Mouse (Mus musculus): ENCODE measurements around the gene Tuft1. TPM values are rescaled to one million over a fixed set of nuclear protein-coding genes. Genes with fewer than 3 reads are reported as not detected.
A peak's percentile ranks its signal among the peaks of the same experiment; 100 is the strongest.
"Not testable (repeated sequence)": the region's sequence is repeated elsewhere in the genome, so short reads cannot be mapped to it uniquely, and the experiment has no call there.

The Tuft1 gene
- polyA plus RNA-seq, 2 experiments from 2014 or later = 2.1 to 6.8 TPM

DNA sequence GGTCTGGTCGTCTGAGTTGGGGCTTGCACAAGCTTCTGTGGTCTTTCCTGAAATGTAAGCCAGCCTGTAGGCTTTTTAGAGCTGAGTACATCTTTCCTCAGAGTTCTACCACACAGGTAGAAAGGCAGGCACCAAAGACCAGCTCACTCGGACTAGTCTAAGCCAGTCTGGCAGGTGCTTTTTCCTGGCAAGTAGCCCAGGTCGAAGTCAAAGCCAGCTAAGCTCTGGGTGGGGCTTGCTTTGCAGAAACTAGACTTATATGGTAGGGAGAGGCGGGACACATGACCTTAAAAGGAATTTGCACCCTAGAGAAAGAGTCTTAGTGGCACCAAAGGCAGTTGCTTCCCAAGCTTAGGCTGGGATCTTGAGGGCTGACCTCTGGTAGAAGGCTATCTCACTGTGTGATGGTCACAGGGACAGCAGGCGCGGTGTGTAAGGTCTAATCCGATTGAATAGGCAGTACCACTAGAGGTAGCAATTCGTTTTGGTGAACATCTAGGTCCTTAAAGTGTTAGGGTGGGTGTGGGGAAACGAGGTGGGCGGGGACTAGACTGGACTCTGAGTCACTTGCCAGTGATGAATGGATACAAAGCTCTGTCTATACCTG, 573 bp upstream of the Tuft1 start:
- ATAC-seq = peak; percentile 36

DNA sequence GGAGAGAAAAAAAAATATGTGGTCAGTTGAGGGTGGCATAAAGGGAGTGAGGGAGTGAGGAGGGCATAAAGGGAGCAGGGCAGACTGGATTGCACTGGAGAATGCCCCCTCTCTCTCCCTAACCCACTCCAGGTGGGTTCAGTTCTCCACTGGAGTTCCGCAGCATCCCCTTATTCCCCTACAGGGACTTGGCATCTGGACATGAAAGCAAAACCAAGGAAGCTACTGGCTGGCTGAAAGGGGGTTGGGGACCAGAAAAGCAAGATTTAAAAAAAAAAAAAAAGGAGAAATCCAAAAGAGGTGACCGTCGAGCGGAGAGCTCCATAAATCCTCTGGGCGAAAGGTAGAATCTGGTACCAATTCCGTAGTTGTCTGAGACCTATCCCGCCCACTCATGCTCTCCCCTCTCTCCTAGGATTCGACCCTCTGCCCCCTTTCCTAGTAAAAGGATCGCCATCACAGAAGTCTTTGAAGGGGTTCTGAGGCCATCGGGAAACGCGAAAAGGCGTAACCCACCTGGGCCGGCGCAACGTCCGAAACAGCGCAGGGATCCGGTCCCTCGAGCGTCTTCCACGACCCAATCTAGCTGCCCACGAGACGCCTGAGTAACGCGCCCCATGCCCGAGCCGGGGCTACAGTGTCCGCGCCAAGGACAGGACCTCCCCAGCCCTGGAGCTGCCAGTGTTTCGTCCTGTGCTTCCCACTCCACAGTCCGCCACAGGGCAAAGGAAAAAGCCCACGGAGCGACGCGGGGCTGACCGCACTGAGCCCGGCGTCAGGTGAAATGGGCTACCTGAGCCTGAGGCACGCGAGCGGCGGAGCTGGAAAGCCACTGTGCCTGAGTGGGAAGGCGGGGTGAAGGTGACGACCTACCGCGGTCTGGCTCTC, 576 bp downstream of the Tuft1 start:
- peak; percentile 8 for ATAC-seq

DNA sequence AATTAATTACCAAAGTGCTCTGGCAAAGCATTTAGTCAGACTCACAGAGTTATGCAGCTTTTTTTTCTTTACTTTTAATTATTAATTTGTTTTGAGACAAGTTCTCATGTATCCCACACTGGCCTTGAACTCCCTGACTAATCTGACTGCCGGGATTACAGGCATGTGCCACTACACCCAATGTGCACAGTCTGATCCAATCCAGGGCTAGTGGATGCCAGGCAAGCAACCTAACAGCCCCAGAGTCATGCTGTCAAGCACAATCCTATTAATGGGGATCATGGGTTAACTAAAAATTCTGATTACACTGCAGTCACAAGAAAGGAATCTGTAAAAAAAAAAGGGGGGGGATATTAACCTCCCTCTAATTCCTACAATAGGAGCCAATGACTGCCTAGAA, 4.7 kb downstream of the Tuft1 start:
- not testable (repeated sequence) for ATAC-seq

DNA sequence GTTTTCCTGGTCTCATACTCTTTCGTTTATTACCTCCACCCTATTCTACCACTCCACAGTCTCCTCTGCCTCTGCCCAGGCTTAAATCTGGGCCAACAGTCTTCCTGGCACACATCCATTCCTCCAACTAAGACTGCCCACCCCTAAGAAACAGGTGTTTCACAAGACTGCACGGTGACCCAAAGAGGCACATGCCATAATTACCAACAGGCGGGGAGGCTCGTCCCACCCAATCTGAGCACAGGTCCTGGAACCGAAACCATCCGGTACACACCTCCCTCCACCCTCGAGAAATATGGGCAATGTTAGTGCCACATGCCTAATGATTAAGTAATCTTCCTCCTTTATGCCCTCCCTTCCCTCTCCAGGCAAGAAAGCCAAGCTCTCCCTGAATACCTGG, 8.3 kb downstream of the Tuft1 start:
- no peak for ATAC-seq

DNA sequence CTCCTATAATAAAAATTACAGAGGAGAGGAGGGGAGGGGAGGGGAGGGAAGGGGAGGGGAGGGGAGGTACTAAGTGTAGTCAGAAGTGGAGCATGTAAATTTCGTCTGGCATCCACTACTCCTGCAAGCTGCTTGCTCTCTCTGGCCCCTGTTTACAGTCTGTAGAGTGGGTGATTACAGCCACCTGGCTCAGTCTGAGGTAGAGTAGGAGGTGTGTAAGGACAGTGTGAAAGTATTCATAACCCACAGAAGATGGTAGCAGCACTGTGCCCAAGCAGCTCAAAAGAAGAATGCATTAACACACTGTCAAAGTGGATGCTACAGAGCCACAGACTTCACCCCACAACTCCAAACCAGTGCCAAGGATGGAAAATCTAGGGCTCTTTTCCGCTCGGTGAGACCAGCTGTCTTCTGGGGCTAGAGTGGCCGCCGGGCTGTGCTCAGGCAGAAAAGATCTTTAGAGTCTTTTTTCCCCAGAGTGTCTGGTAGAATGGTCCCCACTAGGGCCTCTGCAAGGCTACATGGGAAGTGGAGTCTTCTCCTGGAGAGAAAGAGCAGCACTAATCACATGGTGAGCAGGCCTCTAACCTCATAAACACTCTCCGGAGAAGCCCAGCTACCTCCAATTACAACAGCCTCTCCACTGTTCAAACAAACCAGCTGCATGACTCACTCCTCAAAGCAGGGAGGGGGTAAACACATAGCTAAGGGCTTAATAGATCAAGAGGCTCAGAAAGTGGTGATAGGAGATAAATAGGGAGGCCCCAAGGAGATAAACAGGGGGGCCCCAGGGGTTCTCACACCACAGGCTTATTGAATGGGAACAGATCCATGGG, 9.7 kb downstream of the Tuft1 start:
- no peak for ATAC-seq

DNA sequence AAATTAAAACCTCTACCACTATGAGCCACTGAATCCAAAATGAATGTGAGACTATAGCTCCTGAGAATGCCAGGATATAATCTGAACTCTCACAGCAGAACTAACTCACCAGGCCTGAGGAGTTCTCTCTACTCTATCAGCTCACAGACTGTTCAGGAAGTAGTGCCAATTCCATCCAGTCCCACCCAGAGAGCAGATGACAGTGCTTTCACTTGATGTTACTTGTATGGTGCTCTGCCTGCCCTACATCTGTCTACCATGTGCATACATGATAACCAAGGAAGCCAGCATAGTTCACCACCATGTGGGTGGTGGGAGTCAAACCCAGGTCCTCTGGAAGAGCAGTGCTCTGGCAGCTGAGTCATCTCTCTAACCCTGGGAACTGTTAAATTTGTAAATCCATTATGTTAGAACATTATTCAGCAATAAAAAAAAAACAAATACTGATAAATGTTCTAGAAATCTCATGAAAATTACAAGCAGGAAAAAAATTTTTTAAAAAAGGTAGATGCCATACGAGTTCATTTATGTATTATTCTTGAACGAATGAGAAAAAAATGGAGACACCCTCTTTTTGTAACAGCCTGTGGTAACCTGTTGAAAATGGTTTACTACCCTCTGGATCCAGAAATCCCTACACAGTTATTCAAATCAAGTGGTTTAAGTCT, 16.0 kb downstream of the Tuft1 start, which contains the start of gene Gm10972:
Gene Gm10972, plus strand, starts transcription at position 618 of the 668 bp plus-strand sequence.
- not testable (repeated sequence) for ATAC-seq

DNA sequence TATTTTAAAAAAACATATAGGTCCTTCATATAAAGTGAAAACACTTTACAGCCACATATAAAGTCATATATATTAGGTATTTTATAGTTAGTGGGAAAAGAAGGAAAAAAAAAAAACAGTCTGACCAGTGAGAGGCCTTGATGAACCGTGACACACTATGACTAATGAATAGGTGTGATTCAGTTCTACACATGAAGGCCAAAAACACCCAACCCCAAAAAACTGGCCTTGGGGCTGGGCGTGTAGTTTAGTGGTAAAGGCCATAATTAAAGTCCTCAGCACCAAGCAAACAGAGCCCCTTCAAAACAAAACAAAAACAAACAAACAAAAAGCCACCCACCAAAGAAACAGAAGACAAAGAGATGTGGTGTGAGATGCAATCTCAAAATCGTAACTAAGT, 28.8 kb downstream of the Tuft1 start:
- no peak for ATAC-seq

DNA sequence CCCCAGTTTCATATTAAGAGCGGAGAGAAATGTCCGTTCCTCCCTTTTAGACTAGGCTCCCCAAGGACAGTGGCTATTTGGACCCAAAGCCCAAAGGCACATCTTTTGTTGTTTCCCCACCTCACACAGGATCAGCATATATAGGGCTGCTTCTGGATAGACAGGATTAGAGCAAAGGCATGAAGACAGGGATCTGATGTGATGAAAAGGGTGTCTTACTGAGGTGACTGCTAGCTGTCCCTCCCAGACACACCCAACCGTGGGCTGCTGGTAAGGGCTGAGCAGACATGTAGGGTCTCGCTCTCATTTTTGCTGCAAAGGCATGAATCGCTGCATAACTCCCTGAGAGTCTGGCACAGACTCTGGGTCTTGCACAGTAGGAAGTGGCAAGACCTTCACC, 30.0 kb downstream of the Tuft1 start:
- no peak for ATAC-seq

DNA sequence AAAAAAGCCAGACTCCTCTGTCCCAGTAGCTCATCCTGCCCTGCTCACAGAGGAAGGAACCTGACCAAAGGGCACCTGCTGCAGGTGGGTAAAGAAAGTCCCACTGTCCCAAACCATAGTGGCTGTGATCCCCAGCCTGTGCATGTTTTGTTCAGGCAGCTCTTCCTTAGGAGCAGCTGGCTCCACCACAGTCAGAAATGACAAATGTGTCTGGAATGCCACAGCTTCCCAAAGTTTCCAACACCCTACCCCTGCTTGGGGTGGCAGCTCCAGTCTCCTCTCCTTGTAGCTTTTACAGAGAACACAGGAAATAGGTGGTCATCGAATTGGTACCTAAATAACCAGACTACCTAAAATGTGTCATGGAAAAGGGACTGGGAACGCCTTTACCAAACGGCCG, 34.4 kb downstream of the Tuft1 start:
- ATAC-seq = no peak

DNA sequence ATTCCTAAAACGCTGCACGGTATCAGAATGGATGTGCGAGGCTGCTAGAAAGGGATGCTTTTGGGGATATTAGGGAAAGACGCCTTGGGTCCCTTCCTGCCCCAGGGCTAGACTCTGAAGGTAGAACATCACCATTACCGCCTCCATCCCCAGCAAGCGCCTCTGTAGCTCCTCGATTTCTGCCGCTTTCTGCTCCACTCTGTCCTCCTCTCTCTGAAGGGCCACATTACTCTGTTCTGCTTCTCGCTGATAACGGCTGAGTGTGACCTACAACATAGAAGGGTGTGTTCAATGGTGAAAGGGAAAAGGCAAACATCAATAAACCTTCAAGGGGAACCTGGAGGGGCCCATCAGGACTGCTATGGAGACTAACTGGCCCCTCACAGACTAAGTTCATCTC, 36.1 kb downstream of the Tuft1 start:
- ATAC-seq = no peak

DNA sequence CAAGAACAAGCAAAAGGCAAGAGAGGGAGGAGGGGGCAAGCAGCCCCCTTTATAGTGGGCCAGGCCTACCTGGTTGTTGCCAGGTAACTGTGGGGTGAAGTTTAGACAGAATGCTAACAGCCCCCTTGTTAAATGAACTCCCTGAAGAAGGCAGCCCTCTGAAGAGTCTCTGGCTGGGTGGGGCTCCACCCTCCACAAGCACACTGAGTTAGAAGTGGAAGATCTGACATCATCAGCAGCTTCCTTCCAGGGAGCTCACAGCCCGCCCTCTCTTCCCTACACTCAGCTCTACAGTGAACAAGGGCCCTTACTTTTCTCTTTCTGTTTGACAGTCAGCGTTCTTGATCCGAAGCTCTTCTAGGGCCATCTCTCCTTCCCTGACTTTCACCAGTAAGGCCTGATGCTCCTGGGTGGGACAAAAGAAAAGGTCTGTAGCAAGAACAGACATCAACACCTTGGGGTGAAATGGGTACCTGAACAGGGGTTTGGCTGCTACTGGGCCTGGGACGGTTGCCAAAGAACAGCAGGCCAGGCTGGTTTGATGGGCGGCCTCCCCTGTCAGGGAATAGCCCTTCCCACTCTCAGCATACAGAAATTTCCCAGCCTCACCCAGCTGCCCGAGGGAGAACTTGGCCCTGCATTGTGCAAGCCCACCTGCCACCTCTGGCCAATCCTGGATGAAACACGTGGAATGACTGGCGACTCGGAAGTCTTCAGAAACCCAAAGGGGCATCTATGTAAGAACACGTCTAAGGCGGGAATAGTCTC, 36.7 kb downstream of the Tuft1 start:
- no peak for ATAC-seq

DNA sequence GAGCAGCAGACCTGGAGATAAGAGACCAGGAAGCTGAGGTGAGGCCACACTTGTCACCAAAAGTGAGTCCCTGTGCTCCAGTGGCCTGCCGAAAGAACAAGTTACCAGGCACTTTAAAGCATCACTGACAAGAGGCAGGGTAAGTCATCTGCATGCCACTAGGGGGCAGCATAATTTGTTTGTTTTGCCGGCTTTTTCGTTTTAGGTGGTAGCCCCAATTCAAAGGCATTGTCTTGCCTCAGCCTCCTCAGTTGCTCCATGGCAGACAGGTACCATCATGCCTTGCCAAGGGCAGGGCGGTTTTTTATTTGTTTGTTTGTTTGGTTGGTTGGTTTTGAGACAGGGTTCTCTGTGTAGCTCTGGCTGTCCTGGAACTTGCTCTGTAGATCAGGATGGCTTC, 42.0 kb downstream of the Tuft1 start:
- ATAC-seq = peak; percentile 63

DNA sequence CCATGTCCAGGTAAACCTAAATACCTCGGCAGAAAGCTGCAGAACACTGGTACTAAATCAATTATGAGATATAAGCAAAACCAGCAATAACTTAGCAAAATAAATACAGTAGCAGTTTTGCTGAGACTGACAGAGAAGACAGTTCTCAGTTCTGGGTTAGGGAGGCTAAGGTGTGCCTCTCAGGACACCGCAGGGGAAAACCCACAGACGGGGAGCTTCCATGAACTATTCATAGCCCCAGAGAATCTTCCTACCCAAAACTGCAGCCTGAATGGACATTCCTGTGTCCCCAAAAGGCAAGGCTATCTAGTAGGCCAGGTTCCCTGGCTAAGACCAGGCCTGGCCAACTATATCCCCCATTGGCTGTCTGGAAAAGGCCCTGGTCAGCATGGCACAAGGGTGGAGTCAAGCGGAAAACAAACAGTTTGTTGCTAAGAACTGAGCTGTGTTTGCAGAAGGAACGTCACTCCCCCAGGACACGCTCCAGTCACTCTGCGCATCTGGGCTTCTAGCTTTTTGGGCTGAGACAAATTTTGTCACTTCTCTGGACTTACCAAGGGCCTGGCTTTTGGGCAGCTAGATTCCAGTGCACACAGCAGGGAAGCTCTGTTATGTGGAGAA, 45.3 kb downstream of the Tuft1 start:
- no peak for ATAC-seq

DNA sequence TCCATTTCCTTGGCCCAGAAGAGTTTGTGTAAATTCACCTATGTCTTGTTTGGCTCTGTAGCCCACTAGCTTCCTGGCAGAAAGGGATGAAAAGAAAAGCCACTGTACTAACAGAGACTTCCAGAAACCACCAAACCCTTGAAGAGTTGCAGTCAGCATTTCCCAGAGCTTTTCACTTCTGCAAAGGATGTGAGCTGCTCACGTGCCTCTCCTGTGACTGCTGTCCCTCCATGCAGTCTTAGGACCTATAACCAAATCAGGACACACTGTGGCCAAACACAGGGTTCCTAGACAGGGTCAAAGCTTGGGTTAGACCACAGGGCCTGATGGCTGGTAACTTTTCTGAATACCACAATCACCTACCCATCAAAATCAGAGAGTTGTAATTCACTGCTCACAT, 46.4 kb downstream of the Tuft1 start:
- no peak for ATAC-seq

DNA sequence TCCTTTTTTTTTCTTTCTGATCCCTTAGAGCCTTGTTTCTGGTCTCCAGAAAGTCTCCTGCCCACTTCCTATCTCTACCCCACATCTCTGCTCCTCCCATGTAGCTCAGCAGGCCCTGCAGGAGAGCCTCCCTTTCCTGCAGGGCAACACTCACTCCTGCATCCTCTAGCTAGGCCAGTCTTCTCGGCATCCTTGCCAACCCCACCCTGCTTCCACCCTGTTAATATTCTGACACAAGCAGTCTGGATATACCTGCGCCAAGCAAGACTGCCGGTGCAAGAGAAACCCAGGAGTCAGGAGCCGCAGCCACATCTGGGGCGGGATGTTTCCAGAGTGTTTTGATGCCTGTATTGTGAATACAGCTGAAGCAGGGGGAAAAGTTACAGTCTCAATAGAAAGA, 46.8 kb downstream of the Tuft1 start:
- no peak for ATAC-seq

DNA sequence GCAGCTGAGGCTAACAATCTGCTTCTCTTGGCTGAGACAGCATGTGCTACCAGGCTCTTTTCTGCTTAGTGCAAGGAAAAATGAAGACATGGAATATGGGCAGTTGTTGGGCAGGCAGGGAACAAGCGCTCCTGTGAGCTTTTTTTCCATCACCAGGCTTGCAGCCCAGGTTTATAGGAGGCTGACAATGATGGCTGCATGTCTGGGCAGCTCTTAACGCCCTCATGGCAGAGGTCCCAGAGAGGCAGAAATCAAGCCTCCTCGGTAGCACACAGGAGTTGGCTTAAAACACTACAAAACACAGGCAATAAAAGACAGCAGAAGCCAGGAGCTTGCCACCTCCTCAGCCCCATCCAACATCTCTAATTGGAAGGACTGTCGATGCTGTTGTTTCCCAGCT, 47.3 kb downstream of the Tuft1 start:
- no peak for ATAC-seq

DNA sequence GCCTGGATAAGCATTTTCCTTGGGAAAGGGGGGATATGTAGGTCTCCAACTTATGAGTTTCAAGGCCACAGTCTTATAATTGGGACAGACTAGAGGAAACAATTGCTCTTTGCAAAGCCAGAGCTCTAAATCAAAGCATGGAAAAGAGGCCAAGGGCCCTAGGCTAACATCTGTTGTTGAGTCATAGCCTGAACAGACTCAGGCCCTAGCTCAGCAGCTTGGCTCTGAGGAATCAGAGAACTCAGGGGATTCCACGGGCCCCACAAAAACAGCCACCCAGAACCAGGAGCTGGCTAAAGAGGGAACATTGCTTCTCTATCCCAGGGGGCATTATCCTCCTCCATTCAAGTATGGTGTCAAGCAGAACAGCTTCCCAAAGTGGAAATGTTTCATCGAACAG, 48.1 kb downstream of the Tuft1 start:
- no peak for ATAC-seq

DNA sequence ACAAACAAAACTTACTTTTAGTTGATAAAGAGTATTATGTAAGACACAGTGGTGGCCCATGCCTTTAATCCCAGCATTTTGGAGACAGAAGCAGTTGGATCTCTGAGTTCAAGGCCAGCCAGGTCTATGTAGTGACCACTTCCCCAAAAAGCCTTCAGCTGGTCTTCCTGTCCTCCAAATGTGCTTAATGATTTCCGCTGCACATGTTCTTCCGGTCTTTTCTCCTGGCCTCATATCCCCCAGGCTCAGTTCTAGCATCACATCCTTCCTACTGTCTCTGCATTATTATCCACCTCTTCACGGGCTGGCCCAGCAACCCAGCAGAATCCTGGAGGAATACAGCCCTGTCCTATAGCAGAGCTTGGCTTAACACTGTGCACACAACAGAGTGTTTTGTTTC, 49.1 kb downstream of the Tuft1 start:
- no peak for ATAC-seq

DNA sequence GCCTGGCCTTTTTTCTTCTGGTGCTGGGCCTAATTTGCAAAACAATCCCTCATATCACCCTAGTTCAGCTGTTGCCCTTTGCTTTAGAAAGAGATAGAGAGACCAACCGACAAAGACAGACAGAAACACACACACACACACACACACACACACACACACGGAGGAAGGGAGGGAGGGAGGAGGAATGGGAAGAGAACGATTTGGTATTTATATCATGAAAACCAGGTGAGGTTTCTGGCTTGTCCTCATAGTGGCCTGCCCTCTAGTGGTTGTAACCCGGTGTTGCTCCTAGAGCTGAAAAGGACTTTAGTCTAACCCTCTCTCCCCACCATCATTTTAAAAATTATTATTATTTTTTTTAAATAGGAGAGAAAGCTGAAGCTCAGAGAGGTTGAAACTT, 56.7 kb downstream of the Tuft1 start:
- ATAC-seq = peak; percentile 74

DNA sequence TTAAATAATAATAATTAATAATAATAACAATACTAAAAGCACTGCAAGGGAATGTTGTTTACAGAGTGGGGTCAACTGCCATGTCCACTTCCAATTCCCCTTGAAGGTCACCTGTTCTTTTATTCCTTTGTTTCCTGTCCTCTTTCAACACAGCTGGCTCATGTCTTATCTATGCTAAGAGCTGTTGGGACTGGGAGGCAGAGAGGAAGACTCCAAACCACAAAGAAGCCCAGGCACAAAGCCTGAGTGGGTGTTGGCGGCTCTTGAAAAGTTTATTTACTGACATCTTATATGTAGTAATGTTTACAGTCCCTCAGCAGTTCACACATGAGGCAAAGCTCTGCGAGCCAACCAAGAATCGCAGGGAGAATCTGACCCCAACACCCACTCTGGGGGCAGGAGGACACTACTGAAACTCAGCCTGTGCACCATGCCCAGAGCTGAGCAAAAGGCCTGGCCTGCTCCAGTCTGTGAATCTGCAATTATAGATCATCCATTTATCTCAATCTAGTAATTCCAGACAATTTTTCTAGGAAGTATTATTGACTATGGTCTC, 61.4 kb downstream of the Tuft1 start:
- no peak for ATAC-seq

DNA sequence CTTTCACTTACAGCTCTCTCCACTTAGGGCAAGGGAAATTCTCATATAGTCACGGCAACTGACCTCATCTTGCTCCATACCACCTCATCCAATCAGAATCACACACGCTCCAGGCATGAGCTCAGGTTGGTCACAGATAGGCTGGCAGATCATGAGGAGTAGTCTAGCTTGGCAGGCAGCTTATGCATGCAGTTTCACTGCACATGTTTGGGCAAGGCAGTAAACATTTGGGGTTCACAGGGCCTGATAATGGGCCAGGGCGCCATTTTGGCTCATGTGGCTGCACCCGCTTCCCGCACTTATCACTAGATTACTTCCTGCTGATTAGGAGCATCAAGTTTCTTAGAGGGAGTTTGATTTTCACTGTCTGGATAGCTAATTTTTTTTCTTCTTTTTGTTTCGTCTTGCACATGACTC, 62.8 kb downstream of the Tuft1 start:
- ATAC-seq = no peak

All from CD4-positive, CD25-positive, alpha-beta regulatory T cell, adult 4 months (primary cell).